Mouse (Mus musculus) brain, embryonic 14.5 days (tissue): ENCODE measurements at regions not wholly inside any gene's neighbourhood (a gene's known extent, or its start where the extent isn't known, plus 50 kb on each side); places are given as distances from the start of the nearest gene placed in this dataset.

Experiments used
- DNase-seq: peaks from one replicate; pipeline ENCODE4 v3.0.0-alpha.2; 2011; ENCODE audit warnings: low read depth
- CTCF ChIP-seq: fragments of 200-500 bp; IDR thresholded peaks from 2 replicates; pipeline ENCODE4 v1.5.1; 2012; ENCODE audit warnings: inconsistent platforms, mild to moderate bottlenecking, moderate library complexity, borderline replicate concordance; ENCODE audit not compliant: insufficient read depth, insufficient read length; ENCODE audit errors: extremely low read depth
- POLR2A ChIP-seq: fragments of 200-500 bp; IDR thresholded peaks from 2 replicates; pipeline ENCODE4 v1.6.1; 2012; ENCODE audit warnings: mild to moderate bottlenecking, inconsistent platforms, borderline replicate concordance; ENCODE audit not compliant: poor library complexity, insufficient read depth, insufficient read length, severe bottlenecking; ENCODE audit errors: extremely low read depth

DNA sequence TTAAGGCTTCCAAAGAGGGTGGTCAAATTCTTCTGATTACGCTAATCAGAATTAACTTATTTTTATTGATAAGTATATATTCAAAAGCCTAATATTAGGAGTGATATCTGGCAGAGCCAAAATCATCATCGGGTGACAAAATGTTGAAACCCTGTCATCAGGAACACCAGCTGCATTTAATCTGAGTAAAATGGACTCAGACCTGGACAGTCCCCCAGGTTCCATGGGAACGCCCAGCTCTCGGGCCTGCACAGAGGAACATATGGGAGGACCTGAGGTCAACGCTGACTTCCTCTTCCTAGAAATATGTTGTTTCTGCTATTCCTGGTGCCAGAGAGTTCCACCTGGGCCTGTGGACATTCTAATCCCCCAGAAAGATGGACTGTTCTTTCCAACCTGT lies 176.5 kb downstream of the Tmx1 start:
- TF ChIP-seq CTCF, result no peak
- TF ChIP-seq POLR2A, result no peak
- no peak for DNase-seq

DNA sequence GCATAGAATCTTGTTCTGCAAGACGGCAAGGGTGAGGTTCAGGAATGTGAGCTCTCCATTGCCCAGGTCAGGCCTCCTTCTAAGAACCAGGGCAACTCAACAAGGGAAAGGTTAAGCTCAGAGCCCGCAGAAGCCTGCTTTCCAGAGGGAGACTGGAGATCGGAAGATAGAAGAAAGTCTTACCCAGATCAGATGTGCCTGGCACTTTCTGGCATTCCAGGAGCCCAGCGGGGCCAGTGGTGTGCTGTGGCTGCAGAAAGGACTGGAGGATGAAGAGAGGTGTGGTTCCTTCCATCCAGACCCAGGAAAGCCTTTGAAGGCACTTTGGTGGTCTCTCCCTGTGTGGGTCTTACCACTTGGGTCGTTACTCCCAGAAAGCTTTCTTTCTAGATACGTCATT lies 178.4 kb downstream of the Tmx1 start:
- no peak for DNase-seq
- TF ChIP-seq POLR2A, result no peak
- TF ChIP-seq CTCF, result no peak

DNA sequence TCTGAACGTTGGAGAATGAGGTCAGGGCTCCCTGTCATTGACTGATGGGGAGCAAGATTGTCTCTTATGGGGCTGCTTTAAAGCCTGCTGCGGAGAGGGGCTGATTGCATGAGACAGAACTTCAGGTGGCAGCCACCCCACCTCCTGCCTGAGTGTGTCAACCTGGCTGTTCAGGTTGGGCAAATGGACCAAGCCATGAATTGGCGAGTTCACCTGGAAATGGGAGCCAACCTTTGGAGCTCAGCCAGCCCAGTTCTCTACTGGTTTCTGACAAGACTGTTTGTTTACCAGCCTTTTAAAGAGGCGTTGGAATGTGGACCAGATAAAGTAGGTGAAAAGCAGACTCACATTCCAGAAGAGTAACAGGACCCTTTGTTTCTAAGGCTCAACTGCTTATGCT lies 180.3 kb downstream of the Tmx1 start:
- TF ChIP-seq CTCF, result no peak
- no peak for TF ChIP-seq POLR2A
- DNase-seq, result no peak

DNA sequence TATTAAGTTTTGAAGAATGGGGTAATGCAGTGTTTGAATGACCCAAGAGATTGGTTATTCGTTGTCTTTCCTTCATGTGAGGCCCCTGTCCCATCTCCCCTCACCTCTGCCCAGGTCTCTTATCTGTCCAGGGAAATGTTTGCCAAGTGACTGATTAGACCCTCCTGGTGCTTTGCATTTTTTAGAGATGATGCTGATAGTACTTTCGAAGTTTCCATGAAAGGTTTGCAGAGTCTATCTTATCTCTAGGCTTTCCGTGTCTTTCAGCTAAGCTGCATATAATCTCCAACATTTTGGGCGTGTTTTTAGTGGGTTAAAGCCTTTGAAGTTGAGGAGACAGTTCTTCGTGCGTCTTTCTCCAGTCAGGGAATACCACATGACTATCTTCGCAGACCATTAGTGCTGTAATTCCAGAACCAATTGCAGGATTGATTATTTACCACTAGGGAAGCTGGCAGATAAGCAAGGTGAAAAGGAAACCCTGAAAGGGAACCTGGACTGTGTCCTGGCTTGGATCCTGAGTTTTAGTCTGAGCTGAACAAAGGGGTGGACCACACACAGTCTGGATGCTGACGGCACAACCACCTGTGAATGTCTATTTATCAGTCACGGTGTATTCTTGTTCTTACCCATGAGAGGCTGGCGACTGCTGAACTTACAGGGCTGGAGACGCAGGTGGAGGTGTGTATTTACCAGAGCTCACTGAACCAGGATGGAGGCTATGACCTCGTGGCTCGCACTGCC lies 180.9 kb downstream of the Tmx1 start:
- TF ChIP-seq CTCF (no peak), POLR2A (no peak)
- no peak for DNase-seq

DNA sequence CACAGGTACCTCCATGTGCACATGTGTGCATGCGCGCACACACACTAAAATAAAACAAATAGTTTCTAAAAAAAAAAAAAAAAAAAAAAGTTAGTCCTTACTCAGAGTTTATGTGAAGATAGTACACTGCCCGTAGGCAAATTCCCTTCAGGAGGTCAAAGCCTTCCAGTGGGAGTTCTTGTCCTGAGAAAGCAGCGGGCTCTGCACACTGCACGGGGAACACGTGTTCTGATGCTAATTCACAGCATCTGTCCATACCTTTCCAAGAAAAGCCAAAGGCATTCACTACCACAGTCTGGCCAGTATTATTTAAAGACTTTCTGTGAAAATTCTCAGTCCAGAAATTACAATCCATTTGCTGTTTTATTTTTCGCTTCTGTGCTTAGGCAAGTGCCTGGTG lies 183.1 kb downstream of the Tmx1 start:
- no peak for DNase-seq
- no peak for TF ChIP-seq POLR2A
- TF ChIP-seq CTCF, result no peak

DNA sequence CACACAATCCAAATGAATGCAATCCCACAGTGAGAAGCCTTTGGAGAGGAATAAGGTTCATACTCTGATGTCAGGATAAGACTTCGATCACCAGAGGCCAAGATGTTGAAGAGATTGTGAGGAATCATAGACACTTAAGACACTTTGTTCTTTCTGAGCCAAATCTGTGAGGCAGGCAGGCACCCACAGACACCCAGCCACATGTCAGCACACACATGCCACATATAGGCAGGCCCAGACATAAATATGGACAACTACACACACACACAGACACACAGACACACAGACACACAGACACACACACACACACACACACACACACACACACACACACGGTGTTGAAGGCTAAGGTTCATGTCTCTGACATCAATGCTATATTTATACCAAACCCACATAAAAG lies 185.1 kb upstream of the Frmd6 start:
- DNase-seq, result no peak
- TF ChIP-seq CTCF, result no peak
- no peak for TF ChIP-seq POLR2A

DNA sequence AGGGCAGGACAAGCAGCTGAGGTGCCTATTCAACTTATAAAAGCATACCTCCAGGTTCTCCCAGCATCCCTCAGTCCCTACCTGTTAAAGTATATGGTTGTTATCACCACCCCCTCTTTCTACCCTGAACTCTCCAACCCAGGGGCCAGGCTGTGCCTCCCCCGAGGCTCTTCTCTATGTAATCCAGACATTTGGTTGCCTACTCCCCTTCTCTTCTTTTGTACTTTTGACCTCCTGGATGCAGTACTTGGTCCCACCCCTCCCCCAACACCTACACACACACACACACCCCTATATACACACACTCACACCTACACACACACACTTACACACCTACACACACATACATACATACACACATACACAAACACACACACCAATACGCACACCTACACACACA lies 180.4 kb upstream of the Frmd6 start:
- TF ChIP-seq CTCF (no peak), POLR2A (no peak)
- DNase-seq, result no peak

DNA sequence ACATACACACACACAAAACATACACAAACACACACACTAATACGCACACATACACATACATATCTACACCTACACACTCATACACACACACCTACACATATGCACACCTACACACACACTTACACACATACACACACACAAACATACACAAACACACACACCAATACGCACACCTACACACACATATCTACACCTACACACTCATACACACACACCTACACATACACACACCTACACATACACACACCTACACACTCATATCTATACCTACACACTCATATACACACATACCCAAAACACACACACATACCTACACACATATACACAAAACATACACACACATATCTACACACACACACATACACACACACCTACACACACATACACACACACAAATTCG lies 179.9 kb upstream of the Frmd6 start:
- DNase-seq, result no peak
- TF ChIP-seq POLR2A (no peak), CTCF (no peak)

DNA sequence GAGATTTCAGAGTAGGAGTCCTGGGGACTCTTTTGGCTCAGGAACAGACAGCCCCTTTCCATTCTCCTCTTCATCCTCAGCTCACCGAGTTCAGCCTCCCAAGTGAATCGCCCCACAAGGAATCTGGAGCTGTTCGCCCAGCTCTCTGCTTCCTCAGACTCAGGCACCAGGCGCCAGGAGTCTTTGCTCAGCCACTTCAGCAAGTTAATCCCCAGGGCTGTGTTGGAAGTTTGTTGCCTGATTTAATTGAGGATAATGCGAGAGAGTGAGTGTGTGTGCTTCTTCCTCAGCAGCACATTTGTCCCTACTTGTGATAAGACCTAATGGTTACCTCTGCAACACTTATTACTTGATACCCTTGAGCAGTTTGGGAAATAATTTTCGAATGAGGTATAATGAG lies 177.8 kb upstream of the Frmd6 start:
- TF ChIP-seq POLR2A (no peak), CTCF (no peak)
- DNase-seq, result no peak

DNA sequence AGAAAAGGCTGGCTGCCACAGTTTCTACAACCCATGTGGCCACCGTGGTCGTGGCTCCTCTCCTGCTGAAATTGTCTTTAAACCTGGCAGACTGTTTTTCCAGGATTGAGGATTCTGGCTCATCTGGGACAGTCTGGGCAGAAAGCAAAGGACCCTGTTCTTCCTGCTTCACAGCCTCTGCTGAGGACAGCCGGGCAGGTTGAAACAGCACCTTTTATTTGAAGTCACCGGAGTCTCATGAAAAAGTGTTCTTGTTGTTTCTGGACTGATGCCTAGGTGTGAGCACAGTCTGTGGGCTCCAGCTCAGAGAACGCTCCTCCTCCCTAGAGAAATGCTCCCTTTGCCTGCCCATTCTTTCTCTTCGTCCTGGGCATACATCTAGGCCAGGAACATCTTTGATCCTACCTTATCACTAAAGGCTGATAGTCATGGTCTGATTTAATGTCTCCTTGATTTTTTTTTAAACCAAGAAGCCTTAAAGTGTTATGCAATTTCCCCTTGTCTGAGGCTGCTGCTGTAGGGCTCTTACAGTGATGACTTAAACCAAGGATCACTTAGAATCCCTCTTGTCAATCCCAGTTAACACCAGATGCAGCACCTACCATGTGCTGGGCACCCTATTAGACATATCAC lies 177.0 kb upstream of the Frmd6 start:
- DNase-seq, result no peak
- TF ChIP-seq CTCF, result no peak
- no peak for TF ChIP-seq POLR2A

DNA sequence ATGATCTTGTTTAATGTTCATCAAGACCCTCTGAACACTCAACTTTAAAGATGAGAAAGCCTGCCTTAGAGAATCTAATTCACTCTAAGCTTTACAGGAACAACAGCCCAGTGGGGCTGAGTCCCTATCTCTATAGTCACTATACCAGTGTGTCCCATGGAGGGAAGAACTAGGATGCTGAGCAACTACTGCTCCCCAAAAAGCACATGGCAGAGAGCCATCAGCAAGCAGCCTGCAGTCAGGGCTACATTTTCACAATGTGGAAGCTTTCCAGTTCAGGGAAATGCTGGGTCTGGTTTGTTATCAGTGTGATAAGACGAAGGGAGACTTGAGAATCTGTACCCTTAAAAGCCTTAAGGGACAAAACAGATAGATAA lies 176.5 kb upstream of the Frmd6 start:
- DNase-seq, result no peak
- TF ChIP-seq POLR2A (no peak), CTCF (no peak)

DNA sequence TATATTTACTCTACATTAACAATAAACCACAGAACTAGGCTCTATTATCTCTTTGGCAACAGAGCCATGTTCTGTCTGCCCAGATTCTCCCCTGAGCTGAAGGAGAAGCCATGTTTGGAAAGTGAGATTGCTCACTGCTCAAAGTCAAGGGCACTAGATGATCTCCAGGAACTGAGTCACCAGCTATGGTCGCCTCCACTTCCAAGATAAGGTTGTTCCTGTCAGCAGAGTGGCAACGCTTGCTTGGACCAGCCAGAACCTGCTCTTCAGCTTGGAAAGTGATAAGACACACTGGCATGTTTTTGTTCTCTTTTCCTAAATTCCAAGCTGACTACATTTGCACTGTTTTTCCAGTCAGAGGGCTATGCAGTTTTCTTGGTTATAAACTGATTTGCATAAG lies 175.6 kb upstream of the Frmd6 start:
- TF ChIP-seq CTCF, result no peak
- DNase-seq, result no peak
